Mouse (Mus musculus) hindbrain, embryonic 10.5 days (tissue): ENCODE data around the gene Hcrtr2. TPM values are rescaled to one million over a fixed set of nuclear protein-coding genes. Genes with fewer than 3 reads are reported as not detected.

Experiments
- DNase-seq: peaks from one replicate; pipeline ENCODE4 v3.0.0-alpha.2; 2017; ENCODE audit warnings: low spot score
- H3K27ac ChIP-seq: fragments of 300-500 bp; sonication (generic); 2 replicates; pipeline ENCODE4 v1.5.1; 2016; ENCODE audit warnings: mild to moderate bottlenecking, moderate library complexity
- H3K27me3 ChIP-seq: fragments of 300-500 bp; sonication (generic); 2 replicates; pipeline ENCODE4 v1.6.1; 2016; ENCODE audit warnings: mild to moderate bottlenecking; ENCODE audit not compliant: poor library complexity, insufficient read depth, severe bottlenecking
- H3K36me3 ChIP-seq: fragments of 300-500 bp; sonication (generic); 2 replicates; pipeline ENCODE4 v1.6.1; 2016; ENCODE audit warnings: mild to moderate bottlenecking, moderate library complexity
- H3K4me1 ChIP-seq: fragments of 300-500 bp; sonication (generic); replicated peaks from 2 replicates; pipeline ENCODE4 v1.6.1; 2016; ENCODE audit warnings: mild to moderate bottlenecking
- H3K4me3 ChIP-seq: fragments of 300-500 bp; sonication (generic); 2 replicates; pipeline ENCODE4 v1.5.1; 2016; ENCODE audit warnings: mild to moderate bottlenecking, moderate library complexity
- H3K9me3 ChIP-seq: fragments of 300-500 bp; sonication (generic); 2 replicates; pipeline ENCODE4 v1.6.1; 2016; ENCODE audit warnings: mild to moderate bottlenecking, moderate library complexity
- WGBS: fragments of 180-500 bp; shearing (Covaris S2); methylation state at CpG from one replicate; pipeline ENCODE4 v1.1.7; 2016; 5-methylcytosine and 5-hydroxymethylcytosine counted together
- polyA plus RNA-seq: library from polyadenylated mRNA; unstranded; fragments of >200 nt; fragmentation: Nextera tagmentation; extraction: Ambion mirVana; gene quantifications from 2 replicates; pipeline ENCODE4 v1.2.1, GENCODE M21; 2016

The Hcrtr2 gene
- polyA plus RNA-seq, 1 experiment from 2014 or later: 0.39 TPM

GRCm38 (mm10) chr9:76312221-76312620, 11.4 kb downstream of the Hcrtr2 start:
- 39% methylated on average over 1 of the region's 1 CpGs for WGBS
- Histone ChIP-seq H3K4me1 (no peaks in the 10 kb centered on the region), H3K36me3 (no peaks in the 10 kb centered on the region), H3K27ac (no peak overlapping the region), H3K27me3 (no peaks in the 10 kb centered on the region), H3K9me3 (no peaks in the 10 kb centered on the region), H3K4me3 (no peak overlapping the region)
- no peak for DNase-seq

GRCm38 (mm10) chr9:76291384-76291783, 32.3 kb downstream of the Hcrtr2 start:
- WGBS: 72% methylated on average over 5 of the region's 5 CpGs
- Histone ChIP-seq H3K9me3 (no peaks in the 10 kb centered on the region), H3K27ac (no peak overlapping the region), H3K4me3 (no peak overlapping the region), H3K36me3 (no peaks in the 10 kb centered on the region), H3K27me3 (no peaks in the 10 kb centered on the region), H3K4me1 (no peaks in the 10 kb centered on the region)
- DNase-seq: no peak

GRCm38 (mm10) chr9:76270886-76271285, 52.8 kb downstream of the Hcrtr2 start:
- no peaks in the 10 kb centered on the region for H3K36me3 ChIP-seq
- no peaks in the 10 kb centered on the region for H3K27me3 ChIP-seq
- no peak overlapping the region for H3K4me3 ChIP-seq
- no peak overlapping the region for H3K27ac ChIP-seq
- H3K9me3 ChIP-seq: no peaks in the 10 kb centered on the region
- DNase-seq: no peak
- no peaks in the 10 kb centered on the region for H3K4me1 ChIP-seq

DNA sequence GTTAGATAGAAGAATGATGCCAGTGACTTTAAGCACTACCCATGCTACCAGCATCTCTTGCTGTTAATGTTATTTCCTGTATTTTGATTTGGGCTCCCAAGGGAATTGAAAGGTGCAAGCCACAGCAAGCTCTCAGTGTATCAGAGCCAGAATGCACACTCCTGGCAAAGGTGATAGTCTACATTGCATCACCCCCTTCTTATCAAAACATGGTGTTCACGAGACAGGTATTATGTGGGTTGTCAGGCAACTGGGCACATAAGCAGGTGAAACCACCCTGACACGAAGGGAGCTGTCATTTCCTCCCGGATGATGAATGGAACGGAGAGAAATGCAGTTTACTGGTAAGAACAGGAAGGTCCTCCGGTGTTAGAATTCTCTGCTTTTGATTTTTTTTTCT, 65.9 kb downstream of the Hcrtr2 start:
- WGBS: 86% methylated on average over 5 of the region's 5 CpGs
- Histone ChIP-seq H3K4me3 (no peak overlapping the region), H3K27me3 (no peaks in the 10 kb centered on the region), H3K9me3 (no peaks in the 10 kb centered on the region), H3K27ac (no peak overlapping the region), H3K36me3 (no peaks in the 10 kb centered on the region), H3K4me1 (no peaks in the 10 kb centered on the region)
- DNase-seq: no peak

DNA sequence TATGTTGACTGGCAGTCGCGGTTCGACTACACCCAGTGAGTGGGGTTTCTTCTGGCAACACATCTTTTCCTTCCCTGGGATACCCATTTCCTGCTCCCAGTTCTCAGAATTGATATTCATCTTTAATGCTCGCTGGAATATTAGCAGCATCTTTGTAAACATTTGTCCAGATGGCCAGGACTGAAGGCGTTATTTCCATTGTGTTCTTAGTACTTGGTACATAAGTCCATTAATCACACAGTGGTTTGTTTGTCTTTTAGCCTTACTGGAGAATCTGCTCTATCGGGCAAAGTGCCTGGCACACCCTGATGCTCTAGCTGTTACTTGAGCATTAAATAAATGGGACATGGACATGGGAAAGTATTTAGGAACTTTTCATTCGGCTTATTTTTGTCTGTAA, 71.1 kb downstream of the Hcrtr2 start:
- Histone ChIP-seq H3K9me3 (no peaks in the 10 kb centered on the region), H3K4me1 (no peaks in the 10 kb centered on the region), H3K27ac (no peak overlapping the region), H3K27me3 (no peaks in the 10 kb centered on the region), H3K4me3 (no peak overlapping the region), H3K36me3 (no peaks in the 10 kb centered on the region)
- WGBS: 91% methylated on average over 7 of the region's 7 CpGs
- no peak for DNase-seq

GRCm38 (mm10) chr9:76252109-76252508, 71.5 kb downstream of the Hcrtr2 start:
- no peaks in the 10 kb centered on the region for H3K9me3 ChIP-seq
- H3K4me3 ChIP-seq: no peak overlapping the region
- WGBS: 93% methylated on average over 4 of the region's 4 CpGs
- H3K36me3 ChIP-seq: no peaks in the 10 kb centered on the region
- no peak for DNase-seq
- no peaks in the 10 kb centered on the region for H3K27me3 ChIP-seq
- H3K4me1 ChIP-seq: no peaks in the 10 kb centered on the region
- no peak overlapping the region for H3K27ac ChIP-seq

- Histone ChIP-seq H3K4me1 (no peaks in the 10 kb centered on the region), H3K27ac (no peak overlapping the region), H3K9me3 (no peaks in the 10 kb centered on the region), H3K27me3 (no peaks in the 10 kb centered on the region), H3K4me3 (no peak overlapping the region), H3K36me3 (no peaks in the 10 kb centered on the region)
- DNase-seq: no peak
- WGBS: 72% methylated on average over 1 of the region's 1 CpGs
These were observed 81.3 kb downstream of the Hcrtr2 start for GRCm38 (mm10) chr9:76242322-76242721.

DNA sequence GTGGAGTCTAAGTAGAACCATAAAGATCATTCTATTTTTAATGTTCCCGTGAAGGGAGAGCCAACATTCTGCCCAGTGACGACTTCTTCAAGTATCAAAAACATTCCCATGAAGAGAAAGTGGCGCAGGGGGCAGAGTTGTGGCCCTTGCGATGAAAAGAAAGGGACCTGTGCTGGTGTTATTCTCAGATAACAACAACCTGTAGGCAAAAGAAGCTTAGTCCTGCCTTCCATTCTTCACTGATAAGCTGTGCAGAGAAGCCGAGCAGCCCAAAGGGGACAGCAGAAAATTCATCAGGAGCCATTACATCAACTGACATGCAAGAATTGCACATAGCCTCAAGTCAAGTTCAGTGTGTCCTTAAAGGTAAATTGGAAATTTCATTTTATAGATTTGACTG, 85.7 kb downstream of the Hcrtr2 start:
- no peak for DNase-seq
- no peaks in the 10 kb centered on the region for H3K27me3 ChIP-seq
- H3K36me3 ChIP-seq: no peaks in the 10 kb centered on the region
- no peaks in the 10 kb centered on the region for H3K9me3 ChIP-seq
- WGBS: 80% methylated on average over 5 of the region's 5 CpGs
- peaks cover 7% of the 10 kb centered on the region for H3K4me1 ChIP-seq
- no peak overlapping the region for H3K27ac ChIP-seq
- no peak overlapping the region for H3K4me3 ChIP-seq

GRCm38 (mm10) chr9:76237243-76237642, 86.4 kb downstream of the Hcrtr2 start:
- 62% methylated on average over 12 of the region's 12 CpGs for WGBS
- H3K27ac ChIP-seq: no peak overlapping the region

GRCm38 (mm10) chr9:76236626-76237025, 87.0 kb downstream of the Hcrtr2 start:
- H3K27me3 ChIP-seq: no peaks in the 10 kb centered on the region
- no peaks in the 10 kb centered on the region for H3K9me3 ChIP-seq
- 2% methylated on average over 7 of the region's 7 CpGs for WGBS
- no peaks in the 10 kb centered on the region for H3K36me3 ChIP-seq
- peaks cover 7% of the 10 kb centered on the region for H3K4me1 ChIP-seq
- DNase-seq: peak; percentile 66
- H3K4me3 ChIP-seq: peak overlapping the region; percentile 52
- peak overlapping the region; percentile 76; the same call in 1 of the 2 replicates for H3K27ac ChIP-seq

More at GRCm38 (mm10) chr9:76237243-76237642, 86.4 kb downstream of the Hcrtr2 start:
- no peak for DNase-seq
- Histone ChIP-seq H3K9me3 (no peaks in the 10 kb centered on the region), H3K36me3 (no peaks in the 10 kb centered on the region), H3K4me3 (no peak overlapping the region), H3K27me3 (no peaks in the 10 kb centered on the region), H3K4me1 (peaks cover 7% of the 10 kb centered on the region)

DNA sequence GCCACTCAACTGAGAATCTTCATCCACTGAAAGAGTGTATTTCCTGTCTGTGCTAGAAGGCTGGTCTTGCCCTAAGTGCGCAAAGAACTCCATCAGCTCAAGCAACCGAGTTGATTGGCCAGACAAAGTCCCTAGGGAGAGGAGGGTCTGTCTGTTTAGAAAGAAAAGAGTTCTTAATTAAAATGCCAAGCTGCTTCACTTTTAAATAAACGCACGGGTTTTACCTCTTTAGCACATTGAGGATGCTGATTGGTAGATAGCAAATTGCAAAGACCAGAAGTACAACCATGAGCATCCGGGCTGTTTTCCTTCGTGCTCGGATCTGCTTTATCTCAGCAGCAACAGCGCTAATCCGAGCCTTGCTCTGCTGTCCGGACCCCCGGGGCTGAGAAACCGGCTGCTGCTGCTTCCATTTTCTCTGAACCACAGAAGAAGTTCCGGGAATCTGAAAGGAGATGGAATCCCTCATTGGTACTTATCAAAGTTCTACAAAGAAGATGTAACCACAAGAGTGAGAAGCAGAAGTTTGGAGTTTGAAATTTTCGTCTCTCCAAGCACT, 87.6 kb downstream of the Hcrtr2 start:
- Histone ChIP-seq H3K36me3 (no peaks in the 10 kb centered on the region), H3K4me1 (peaks cover 7% of the 10 kb centered on the region), H3K4me3 (peak overlapping the region; percentile 52), H3K27me3 (no peaks in the 10 kb centered on the region), H3K9me3 (no peaks in the 10 kb centered on the region), H3K27ac (peak overlapping the region; percentile 76)
- 2% methylated on average over 14 of the region's 14 CpGs for WGBS
- DNase-seq: peak; percentile 67

- no peak overlapping the region for H3K4me3 ChIP-seq
- 63% methylated on average over 7 of the region's 7 CpGs for WGBS
- no peaks in the 10 kb centered on the region for H3K9me3 ChIP-seq
- peaks cover 7% of the 10 kb centered on the region for H3K4me1 ChIP-seq
- no peak overlapping the region for H3K27ac ChIP-seq
- no peaks in the 10 kb centered on the region for H3K36me3 ChIP-seq
- peak; percentile 25 for DNase-seq
- H3K27me3 ChIP-seq: no peaks in the 10 kb centered on the region
These were observed 88.8 kb downstream of the Hcrtr2 start for GRCm38 (mm10) chr9:76234899-76235298.

- 64% methylated on average over 11 of the region's 11 CpGs for WGBS
- Histone ChIP-seq H3K27me3 (no peaks in the 10 kb centered on the region), H3K4me1 (peaks cover 7% of the 10 kb centered on the region), H3K27ac (no peak overlapping the region), H3K36me3 (no peaks in the 10 kb centered on the region), H3K4me3 (no peak overlapping the region), H3K9me3 (no peaks in the 10 kb centered on the region)
- no peak for DNase-seq
These were observed 93.3 kb downstream of the Hcrtr2 start for GRCm38 (mm10) chr9:76230400-76230799.
